Mouse (Mus musculus): ENCODE measurements around the gene Armc8. TPM values are rescaled to one million over a fixed set of nuclear protein-coding genes. Genes with fewer than 3 reads are reported as not detected.

Gene Armc8
- polyA plus RNA-seq, 1 experiment, result 52.8 TPM

DNA sequence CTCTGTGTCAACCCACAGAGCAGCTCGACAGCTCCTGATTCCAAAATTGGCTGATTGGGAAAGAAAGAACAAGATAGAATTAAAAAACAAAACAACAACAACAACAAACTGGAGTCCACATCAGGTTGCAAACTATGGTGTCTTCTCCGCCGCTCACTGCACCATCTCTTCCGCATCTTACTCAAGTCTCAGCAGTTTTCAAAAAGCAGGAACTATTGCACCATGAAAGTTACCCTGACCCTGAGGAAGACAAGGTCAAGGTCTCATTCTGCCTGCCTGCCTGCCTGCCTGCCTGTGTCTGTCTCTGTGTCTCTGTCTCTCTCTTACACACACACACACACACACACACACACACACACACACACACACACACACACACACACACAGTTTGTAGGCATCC lies 69.4 kb downstream of the Armc8 start:
- TF ChIP-seq POLR2A (IDR thresholded peaks at IDR 0.05; ENCODE audit: borderline replicate concordance, insufficient read depth, low read length), result no peak
- no peak for TF ChIP-seq CTCF (IDR thresholded peaks at IDR 0.05; ENCODE audit: borderline replicate concordance, insufficient read depth, low read depth, low read length)
- H3K27ac ChIP-seq (ENCODE audit: insufficient read depth, low read length), result no peak overlapping the region
- 95% methylated on average over 4 of the region's 4 CpGs for WGBS
- no peak for DNase-seq
- H3K4me3 ChIP-seq (replicated peaks; ENCODE audit: insufficient read depth, low read depth, low read length), result no peak overlapping the region
- no peaks in the 10 kb centered on the region for H3K27me3 ChIP-seq (ENCODE audit: control insufficient read depth, insufficient read depth, low read length)
- no peaks in the 10 kb centered on the region for H3K4me1 ChIP-seq (ENCODE audit: control insufficient read depth, insufficient read depth, low read length)

- H3K27ac ChIP-seq (ENCODE audit: insufficient read depth, low read length), result no peak overlapping the region
- WGBS, result 67% methylated on average over 10 of the region's 10 CpGs
Measured at GRCm38 (mm10) chr9:99492634-99493200, 76.0 kb downstream of the Armc8 start.

DNA sequence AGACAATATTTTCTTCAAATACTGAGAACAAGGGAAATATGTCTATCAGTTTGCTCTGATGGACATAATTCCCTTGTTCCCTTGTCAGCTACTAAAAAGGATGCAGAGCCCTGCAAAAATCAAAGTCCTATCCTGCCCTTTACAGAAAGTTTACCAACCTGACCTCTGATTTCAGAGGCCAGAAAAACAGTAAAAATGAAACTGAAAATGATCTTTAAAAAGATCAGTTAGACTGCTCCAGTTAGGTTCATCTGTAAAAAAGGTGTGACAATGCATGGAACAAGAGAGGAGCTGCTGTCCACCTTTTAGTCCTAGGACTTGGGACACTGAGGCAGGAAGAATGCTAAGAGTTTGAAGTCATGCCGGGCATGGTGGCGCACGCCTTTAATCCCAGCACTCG lies 77.6 kb downstream of the Armc8 start:
- Histone ChIP-seq H3K4me1 (ENCODE audit: control insufficient read depth, insufficient read depth, low read length) (no peaks in the 10 kb centered on the region), H3K27ac (ENCODE audit: insufficient read depth, low read length) (no peak overlapping the region), H3K4me3 (replicated peaks; ENCODE audit: insufficient read depth, low read depth, low read length) (no peak overlapping the region), H3K27me3 (ENCODE audit: control insufficient read depth, insufficient read depth, low read length) (no peaks in the 10 kb centered on the region)
- 93% methylated on average over 4 of the region's 4 CpGs for WGBS
- DNase-seq, result no peak
- TF ChIP-seq CTCF (IDR thresholded peaks at IDR 0.05; ENCODE audit: borderline replicate concordance, insufficient read depth, low read depth, low read length) (no peak), POLR2A (IDR thresholded peaks at IDR 0.05; ENCODE audit: borderline replicate concordance, insufficient read depth, low read length) (no peak)

More at GRCm38 (mm10) chr9:99492634-99493200, 76.0 kb downstream of the Armc8 start:
- Histone ChIP-seq H3K4me3 (replicated peaks; ENCODE audit: insufficient read depth, low read depth, low read length) (no peak overlapping the region), H3K27me3 (ENCODE audit: control insufficient read depth, insufficient read depth, low read length) (no peaks in the 10 kb centered on the region), H3K4me1 (ENCODE audit: control insufficient read depth, insufficient read depth, low read length) (no peaks in the 10 kb centered on the region)
- no peak for DNase-seq
- TF ChIP-seq CTCF (IDR thresholded peaks at IDR 0.05; ENCODE audit: borderline replicate concordance, insufficient read depth, low read depth, low read length) (no peak), POLR2A (IDR thresholded peaks at IDR 0.05; ENCODE audit: borderline replicate concordance, insufficient read depth, low read length) (no peak)

GRCm38 (mm10) chr9:99487841-99488240 lies 80.9 kb downstream of the Armc8 start:
- no peak for DNase-seq
- Histone ChIP-seq H3K27me3 (ENCODE audit: control insufficient read depth, insufficient read depth, low read length) (no peaks in the 10 kb centered on the region), H3K4me1 (ENCODE audit: control insufficient read depth, insufficient read depth, low read length) (no peaks in the 10 kb centered on the region), H3K4me3 (replicated peaks; ENCODE audit: insufficient read depth, low read depth, low read length) (no peak overlapping the region), H3K27ac (ENCODE audit: insufficient read depth, low read length) (no peak overlapping the region)
- TF ChIP-seq CTCF (IDR thresholded peaks at IDR 0.05; ENCODE audit: borderline replicate concordance, insufficient read depth, low read depth, low read length), result no peak
- TF ChIP-seq POLR2A (IDR thresholded peaks at IDR 0.05; ENCODE audit: borderline replicate concordance, insufficient read depth, low read length), result no peak
- 71% methylated on average over 3 of the region's 3 CpGs for WGBS

- TF ChIP-seq POLR2A (IDR thresholded peaks at IDR 0.05; ENCODE audit: borderline replicate concordance, insufficient read depth, low read length) (no peak), CTCF (IDR thresholded peaks at IDR 0.05; ENCODE audit: borderline replicate concordance, insufficient read depth, low read depth, low read length) (no peak)
- 65% methylated on average over 8 of the region's 8 CpGs for WGBS
- no peak overlapping the region for H3K4me3 ChIP-seq (replicated peaks; ENCODE audit: insufficient read depth, low read depth, low read length)
- H3K4me1 ChIP-seq (ENCODE audit: control insufficient read depth, insufficient read depth, low read length), result no peaks in the 10 kb centered on the region
- no peak for DNase-seq
- H3K27me3 ChIP-seq (ENCODE audit: control insufficient read depth, insufficient read depth, low read length), result no peaks in the 10 kb centered on the region
- H3K27ac ChIP-seq (ENCODE audit: insufficient read depth, low read length), result no peak overlapping the region
Measured at GRCm38 (mm10) chr9:99487126-99487695, 81.5 kb downstream of the Armc8 start.

- Histone ChIP-seq H3K4me3 (replicated peaks; ENCODE audit: insufficient read depth, low read depth, low read length) (no peak overlapping the region), H3K27me3 (ENCODE audit: control insufficient read depth, insufficient read depth, low read length) (no peaks in the 10 kb centered on the region), H3K27ac (ENCODE audit: insufficient read depth, low read length) (no peak overlapping the region), H3K4me1 (ENCODE audit: control insufficient read depth, insufficient read depth, low read length) (peaks cover 4% of the 10 kb centered on the region; the same call in 1 of the 2 replicates)
- no peak for DNase-seq
- WGBS, result 95% methylated on average over 4 of the region's 4 CpGs
- TF ChIP-seq POLR2A (IDR thresholded peaks at IDR 0.05; ENCODE audit: borderline replicate concordance, insufficient read depth, low read length) (no peak), CTCF (IDR thresholded peaks at IDR 0.05; ENCODE audit: borderline replicate concordance, insufficient read depth, low read depth, low read length) (no peak)
Measured at GRCm38 (mm10) chr9:99485144-99485543, 83.6 kb downstream of the Armc8 start.

DNA sequence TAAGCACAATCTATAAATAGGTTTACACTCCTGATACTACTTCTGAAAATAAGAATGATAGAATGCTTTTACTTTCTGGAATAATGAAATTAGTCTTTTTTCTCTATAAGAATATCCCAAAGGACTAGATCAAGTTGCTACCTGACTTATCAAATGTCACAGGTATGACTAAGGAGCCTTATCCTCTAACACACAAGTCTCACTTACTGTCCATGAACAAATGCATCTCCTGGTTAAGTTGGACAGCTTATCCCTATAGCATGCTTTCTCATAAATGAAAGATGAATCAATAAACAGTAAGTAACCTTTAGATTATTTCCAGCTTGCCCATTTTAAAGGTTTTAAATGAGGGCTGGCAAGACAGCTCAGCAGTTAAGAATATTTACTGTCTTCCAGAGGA lies 84.1 kb downstream of the Armc8 start:
- peaks cover 5% of the 10 kb centered on the region; the same call in 1 of the 2 replicates for H3K4me1 ChIP-seq (ENCODE audit: control insufficient read depth, insufficient read depth, low read length)
- no peak overlapping the region for H3K27ac ChIP-seq (ENCODE audit: insufficient read depth, low read length)
- H3K27me3 ChIP-seq (ENCODE audit: control insufficient read depth, insufficient read depth, low read length), result no peaks in the 10 kb centered on the region
- no peak for DNase-seq
- H3K4me3 ChIP-seq (replicated peaks; ENCODE audit: insufficient read depth, low read depth, low read length), result no peak overlapping the region
- TF ChIP-seq POLR2A (IDR thresholded peaks at IDR 0.05; ENCODE audit: borderline replicate concordance, insufficient read depth, low read length) (no peak), CTCF (IDR thresholded peaks at IDR 0.05; ENCODE audit: borderline replicate concordance, insufficient read depth, low read depth, low read length) (no peak)

GRCm38 (mm10) chr9:99483191-99483590 lies 85.5 kb downstream of the Armc8 start:
- TF ChIP-seq POLR2A (IDR thresholded peaks at IDR 0.05; ENCODE audit: borderline replicate concordance, insufficient read depth, low read length) (no peak), CTCF (IDR thresholded peaks at IDR 0.05; ENCODE audit: borderline replicate concordance, insufficient read depth, low read depth, low read length) (no peak)

More at GRCm38 (mm10) chr9:99483191-99483590, 85.5 kb downstream of the Armc8 start:
- Histone ChIP-seq H3K4me3 (replicated peaks; ENCODE audit: insufficient read depth, low read depth, low read length) (no peak overlapping the region), H3K27me3 (ENCODE audit: control insufficient read depth, insufficient read depth, low read length) (no peaks in the 10 kb centered on the region), H3K27ac (ENCODE audit: insufficient read depth, low read length) (no peak overlapping the region), H3K4me1 (ENCODE audit: control insufficient read depth, insufficient read depth, low read length) (peaks cover 11% of the 10 kb centered on the region)
- DNase-seq, result no peak
- WGBS, result 90% methylated on average over 4 of the region's 4 CpGs
